Mouse (Mus musculus) spleen, adult 12 weeks (tissue): Measurements from ENCODE around the gene Phgr1.

Experiments
- DNase-seq: peaks from one replicate; pipeline ENCODE4 v3.0.0; 2022; ENCODE audit warnings: low spot score

The Phgr1 gene

GRCm38 (mm10) chr2:118772158-118772874, at the start of gene Phgr1:
TSS of gene Phgr1 (plus strand) at chr2:118772769.
- DNase-seq, result no peak

- no peak for DNase-seq
These were observed 48.7 kb upstream of the Phgr1 start for GRCm38 (mm10) chr2:118723693-118724486.

- DNase-seq, result no peak
These were observed 47.1 kb upstream of the Phgr1 start for GRCm38 (mm10) chr2:118725511-118725910.

- DNase-seq, result no peak
These were observed 45.7 kb upstream of the Phgr1 start for GRCm38 (mm10) chr2:118726873-118727272.

GRCm38 (mm10) chr2:118727911-118728310, 44.7 kb upstream of the Phgr1 start:
- no peak for DNase-seq

- no peak for DNase-seq
These were observed 44.2 kb upstream of the Phgr1 start, which contains the start of gene Plcb2 for GRCm38 (mm10) chr2:118728337-118728736. TSS of gene Plcb2 (minus strand) at chr2:118728438.

- DNase-seq, result no peak
These were observed 43.4 kb upstream of the Phgr1 start for GRCm38 (mm10) chr2:118729194-118729593.

- no peak for DNase-seq
These were observed 42.5 kb upstream of the Phgr1 start for GRCm38 (mm10) chr2:118729816-118730621.

GRCm38 (mm10) chr2:118730622-118730915, 42.0 kb upstream of the Phgr1 start:
- DNase-seq, result no peak

GRCm38 (mm10) chr2:118731981-118732380, 40.6 kb upstream of the Phgr1 start:
- no peak for DNase-seq

GRCm38 (mm10) chr2:118733341-118733740, 39.2 kb upstream of the Phgr1 start:
- DNase-seq, result no peak

- DNase-seq, result no peak
These were observed 32.2 kb upstream of the Phgr1 start for GRCm38 (mm10) chr2:118740341-118740740.

- no peak for DNase-seq
These were observed 31.4 kb upstream of the Phgr1 start for GRCm38 (mm10) chr2:118741183-118741582.

GRCm38 (mm10) chr2:118743261-118743943, 29.2 kb upstream of the Phgr1 start:
- DNase-seq, result no peak

- no peak for DNase-seq
These were observed 27.9 kb upstream of the Phgr1 start for GRCm38 (mm10) chr2:118744621-118745020.

- DNase-seq, result peak; percentile 77
These were observed 27.2 kb upstream of the Phgr1 start, which contains the start of gene Inafm2 for GRCm38 (mm10) chr2:118745232-118745884. TSS of gene Inafm2 (plus strand) at chr2:118745758.

- no peak for DNase-seq
These were observed 26.4 kb upstream of the Phgr1 start for GRCm38 (mm10) chr2:118745915-118746901.

GRCm38 (mm10) chr2:118747301-118747960, 25.1 kb upstream of the Phgr1 start:
- DNase-seq, result no peak

GRCm38 (mm10) chr2:118749341-118749884, 23.2 kb upstream of the Phgr1 start:
- no peak for DNase-seq
